Mouse (Mus musculus): ENCODE results near the gene Uhrf1. TPM values are rescaled to one million over a fixed set of nuclear protein-coding genes. Genes with fewer than 3 reads are reported as not detected.

Gene Uhrf1
- polyA plus RNA-seq, 1 experiment from 2014 or later, result 103 TPM

DNA sequence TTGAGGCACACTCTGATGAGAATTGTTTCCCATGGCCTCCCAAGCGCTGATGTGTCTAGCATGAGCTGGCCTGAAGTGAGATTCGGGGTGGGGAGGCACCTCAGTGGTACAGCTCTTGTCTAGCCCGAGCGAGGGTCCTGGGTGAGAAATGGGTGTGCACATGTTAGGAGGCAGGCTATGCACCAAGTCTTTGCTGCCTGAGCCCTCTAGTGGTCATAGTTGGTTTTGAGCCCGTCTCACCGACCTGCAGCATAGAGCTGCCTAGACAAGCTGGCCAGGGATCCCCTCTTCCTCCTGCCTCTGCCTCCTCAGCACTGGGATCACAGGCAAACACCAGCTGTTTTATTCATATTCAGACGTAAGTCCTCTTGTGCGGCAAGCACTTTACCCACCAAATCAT, 39.1 kb upstream of the Uhrf1 start:
- H3K4me2 ChIP-seq, result no peak overlapping the region
- H3K4me1 ChIP-seq, result peaks cover 22% of the 10 kb centered on the region
- no peak overlapping the region for H3K27ac ChIP-seq
- no peak overlapping the region for H3K9ac ChIP-seq
- ATAC-seq (ENCODE audit: insufficient read depth, low FRiP score, low read depth), result peak; percentile 63; the same call in 1 of the 2 replicates
- no peak overlapping the region for H3K4me3 ChIP-seq (replicated peaks)
- no peaks in the 10 kb centered on the region for H3K9me3 ChIP-seq
- peaks cover 20% of the 10 kb centered on the region for H3K36me3 ChIP-seq
- H3K27me3 ChIP-seq (replicated peaks), result no peaks in the 10 kb centered on the region
- 16% methylated on average over 8 of the region's 8 CpGs for WGBS

DNA sequence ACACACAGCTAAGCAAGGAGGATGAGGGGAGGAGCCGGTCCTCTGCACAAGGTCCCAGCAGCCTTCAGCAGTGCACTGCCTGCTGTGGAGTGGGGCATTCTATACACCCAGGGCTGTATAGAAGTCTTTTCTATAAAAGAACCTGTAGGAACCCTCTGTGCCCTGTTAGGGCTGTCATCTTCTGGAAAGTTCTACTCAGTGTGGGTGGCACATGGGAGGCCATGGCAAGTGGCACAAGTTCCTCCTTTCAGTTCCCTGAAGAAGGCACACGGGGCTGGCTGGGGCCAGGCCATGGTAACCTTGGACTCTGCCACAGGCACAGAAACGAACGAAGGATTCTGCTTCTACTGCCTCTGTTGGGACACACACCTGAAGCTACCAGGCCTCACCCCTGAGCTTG, 38.1 kb upstream of the Uhrf1 start:
- no peak overlapping the region for H3K27ac ChIP-seq
- ATAC-seq (ENCODE audit: insufficient read depth, low FRiP score, low read depth), result no peak
- peaks cover 18% of the 10 kb centered on the region for H3K36me3 ChIP-seq
- no peaks in the 10 kb centered on the region for H3K9me3 ChIP-seq
- H3K4me1 ChIP-seq, result peaks cover 19% of the 10 kb centered on the region; the same call in 1 of the 2 replicates
- H3K4me3 ChIP-seq (replicated peaks), result no peak overlapping the region
- 90% methylated on average over 4 of the region's 4 CpGs for WGBS
- H3K27me3 ChIP-seq (replicated peaks), result no peaks in the 10 kb centered on the region
- no peak overlapping the region for H3K4me2 ChIP-seq
- no peak overlapping the region for H3K9ac ChIP-seq

DNA sequence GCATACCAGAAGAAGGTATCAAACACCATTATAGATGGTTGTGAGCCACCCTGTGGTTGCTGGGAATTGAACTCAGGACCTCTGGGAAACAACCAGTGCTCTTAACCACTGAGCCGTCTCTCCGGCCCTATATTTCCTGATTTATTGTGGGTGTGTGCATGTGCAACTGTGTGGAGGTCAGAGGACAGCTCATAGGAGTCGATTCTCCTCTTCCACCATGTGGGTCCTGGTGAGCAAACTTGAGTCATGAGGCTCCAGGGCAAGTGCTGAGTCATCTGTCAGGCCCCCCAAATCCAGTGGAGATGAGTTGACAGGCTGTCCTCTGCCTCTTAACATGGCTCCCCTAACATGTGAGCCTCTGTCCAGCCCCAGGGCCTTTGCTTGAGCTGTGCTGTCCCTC, 37.3 kb upstream of the Uhrf1 start:
- peaks cover 18% of the 10 kb centered on the region; the same call in 1 of the 2 replicates for H3K4me1 ChIP-seq
- 77% methylated on average over 3 of the region's 3 CpGs for WGBS
- H3K4me3 ChIP-seq (replicated peaks), result no peak overlapping the region
- no peaks in the 10 kb centered on the region for H3K9me3 ChIP-seq
- ATAC-seq (ENCODE audit: insufficient read depth, low FRiP score, low read depth), result no peak
- no peak overlapping the region for H3K27ac ChIP-seq
- H3K36me3 ChIP-seq, result peaks cover 18% of the 10 kb centered on the region
- no peak overlapping the region for H3K4me2 ChIP-seq
- H3K27me3 ChIP-seq (replicated peaks), result no peaks in the 10 kb centered on the region
- no peak overlapping the region for H3K9ac ChIP-seq

DNA sequence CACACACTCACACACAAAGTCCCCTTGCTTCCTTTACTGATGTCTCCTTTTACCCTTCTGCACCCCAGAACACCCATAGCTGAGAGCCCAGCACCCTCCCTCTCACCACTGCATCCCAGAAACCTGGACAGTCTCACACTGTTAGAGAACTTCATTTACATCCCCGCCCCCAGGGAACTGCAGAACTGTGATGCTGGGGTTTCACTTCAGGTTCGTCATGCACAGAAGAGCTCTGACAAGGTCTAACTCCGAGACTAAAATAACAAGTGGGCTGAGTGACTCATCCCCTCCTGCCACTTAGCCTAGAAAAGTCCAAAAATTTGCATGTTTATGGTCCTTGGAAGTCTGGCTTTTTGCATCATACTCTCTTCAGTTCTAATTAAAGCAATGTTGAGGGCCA, 36.9 kb upstream of the Uhrf1 start:
- Histone ChIP-seq H3K27me3 (replicated peaks) (no peaks in the 10 kb centered on the region), H3K36me3 (peaks cover 22% of the 10 kb centered on the region), H3K4me3 (replicated peaks) (no peak overlapping the region), H3K9me3 (no peaks in the 10 kb centered on the region), H3K4me1 (peaks cover 15% of the 10 kb centered on the region; the same call in 1 of the 2 replicates), H3K9ac (no peak overlapping the region), H3K27ac (no peak overlapping the region), H3K4me2 (no peak overlapping the region)
- no peak for ATAC-seq (ENCODE audit: insufficient read depth, low FRiP score, low read depth)
- 53% methylated on average over 3 of the region's 3 CpGs for WGBS

DNA sequence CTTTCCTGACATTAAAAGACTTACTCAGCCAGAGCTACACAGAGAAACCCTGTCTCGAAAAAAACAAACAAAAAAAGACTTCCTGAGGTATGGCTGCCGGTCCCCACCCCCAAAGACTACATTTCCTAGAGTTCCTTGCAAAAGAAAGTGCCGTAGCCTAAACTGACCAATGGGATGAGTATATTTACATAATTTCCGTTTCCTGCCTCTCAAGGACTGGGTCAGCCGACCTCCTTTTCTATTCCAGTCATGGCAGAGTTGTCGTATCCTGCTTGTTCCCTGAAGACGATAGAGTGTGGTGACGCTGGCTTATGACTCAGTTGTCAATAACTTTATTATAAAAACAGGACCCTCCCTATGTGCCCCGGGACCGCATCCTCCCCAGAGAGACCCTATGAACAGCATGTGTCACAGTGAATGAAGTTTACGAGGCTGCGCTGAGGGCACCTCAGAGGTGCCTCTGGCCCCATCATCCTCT, 33.9 kb upstream of the Uhrf1 start:
- 22% methylated on average over 12 of the region's 12 CpGs for WGBS
- Histone ChIP-seq H3K27me3 (replicated peaks) (no peaks in the 10 kb centered on the region), H3K9ac (no peak overlapping the region), H3K4me3 (replicated peaks) (peak overlapping the region; percentile 42), H3K27ac (peak overlapping the region; percentile 86), H3K4me1 (peaks cover 24% of the 10 kb centered on the region; the same call in 1 of the 2 replicates), H3K9me3 (no peaks in the 10 kb centered on the region), H3K4me2 (peak overlapping the region; percentile 73), H3K36me3 (peaks cover 21% of the 10 kb centered on the region)
- ATAC-seq (ENCODE audit: insufficient read depth, low FRiP score, low read depth), result peak; percentile 82

DNA sequence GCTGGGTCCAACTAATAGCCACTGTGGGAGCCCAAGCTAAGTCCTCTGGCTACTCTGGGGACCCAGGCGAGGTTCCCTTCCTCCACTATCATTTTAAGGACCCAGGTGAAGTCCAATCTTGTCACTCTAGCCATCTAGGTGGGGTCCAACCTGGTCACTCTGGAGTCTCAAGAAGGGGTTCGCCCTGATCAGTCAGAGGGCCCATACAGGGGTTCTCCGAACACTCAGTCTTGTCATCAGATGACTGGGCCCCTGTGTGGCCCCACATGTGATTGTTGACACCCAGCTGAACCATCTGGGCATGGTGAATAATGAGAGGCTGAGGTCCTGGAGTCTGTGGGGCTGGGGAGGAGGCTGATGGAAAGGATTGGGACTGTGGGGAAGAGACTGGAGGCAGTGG, 33.4 kb upstream of the Uhrf1 start:
- Histone ChIP-seq H3K4me1 (peaks cover 24% of the 10 kb centered on the region; the same call in 1 of the 2 replicates), H3K9me3 (no peaks in the 10 kb centered on the region), H3K4me3 (replicated peaks) (peak overlapping the region; percentile 42; the same call in 1 of the 2 replicates), H3K36me3 (peaks cover 21% of the 10 kb centered on the region), H3K4me2 (peak overlapping the region; percentile 73), H3K9ac (no peak overlapping the region), H3K27ac (peak overlapping the region; percentile 86; the same call in 1 of the 2 replicates), H3K27me3 (replicated peaks) (no peaks in the 10 kb centered on the region)
- 62% methylated on average over 3 of the region's 3 CpGs for WGBS
- no peak for ATAC-seq (ENCODE audit: insufficient read depth, low FRiP score, low read depth)

DNA sequence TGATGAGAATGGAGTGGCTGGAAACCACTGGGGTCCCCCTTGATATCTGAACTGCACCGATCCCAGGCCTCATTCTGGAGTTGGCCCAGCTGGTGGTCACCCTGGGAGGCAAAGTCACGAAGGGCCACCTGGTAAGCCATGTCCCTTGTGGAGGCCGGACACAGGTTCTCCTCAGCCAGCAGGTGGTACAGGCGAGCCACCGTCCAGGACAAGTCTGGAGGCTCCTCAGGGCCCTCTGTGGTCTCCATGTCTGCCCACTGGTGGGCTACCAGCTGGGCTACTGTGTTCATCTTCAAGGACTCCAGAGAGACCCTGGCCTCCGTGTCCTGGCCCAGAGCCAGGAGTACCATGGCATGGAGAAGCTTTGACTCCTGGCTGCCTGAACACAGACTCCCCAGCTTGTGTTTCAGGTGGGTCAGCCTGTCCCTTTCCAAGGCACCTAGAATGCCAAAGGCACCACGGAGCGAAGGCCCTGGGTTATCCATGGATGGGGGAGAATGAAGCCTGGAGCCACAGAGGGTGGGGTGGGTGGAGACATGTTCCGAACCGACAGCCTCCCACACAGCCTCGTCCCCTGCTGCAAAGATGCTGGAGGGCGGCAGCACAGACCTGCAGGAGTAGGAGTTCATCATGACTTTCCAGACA, 31.4 kb upstream of the Uhrf1 start:
- Histone ChIP-seq H3K4me1 (peaks cover 24% of the 10 kb centered on the region; the same call in 1 of the 2 replicates), H3K27me3 (replicated peaks) (no peaks in the 10 kb centered on the region), H3K9me3 (no peaks in the 10 kb centered on the region), H3K36me3 (peaks cover 17% of the 10 kb centered on the region), H3K4me2 (no peak overlapping the region), H3K27ac (no peak overlapping the region), H3K4me3 (replicated peaks) (no peak overlapping the region), H3K9ac (no peak overlapping the region)
- WGBS, result 81% methylated on average over 12 of the region's 12 CpGs
- ATAC-seq (ENCODE audit: insufficient read depth, low FRiP score, low read depth), result no peak

DNA sequence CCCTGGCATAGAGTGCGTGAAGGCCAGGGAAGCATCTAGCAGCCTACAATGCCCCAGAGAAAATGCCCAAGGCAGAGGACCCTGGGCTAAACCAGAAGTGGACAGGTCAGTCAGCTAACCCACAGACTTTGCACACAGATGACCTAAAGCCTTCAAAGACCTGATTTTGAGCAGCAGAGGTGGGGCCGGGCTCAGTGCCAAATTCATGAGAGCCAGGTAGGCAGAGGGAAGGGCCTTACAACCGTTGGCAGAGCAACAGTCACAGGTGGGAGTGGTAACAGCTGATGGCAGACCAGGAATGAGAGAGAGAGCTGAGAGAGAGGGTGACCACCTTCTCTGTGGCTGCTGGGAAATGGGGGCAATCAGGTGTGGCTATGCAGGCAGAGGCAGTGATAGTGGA, 30.5 kb upstream of the Uhrf1 start:
- Histone ChIP-seq H3K4me3 (replicated peaks) (no peak overlapping the region), H3K4me1 (peaks cover 24% of the 10 kb centered on the region; the same call in 1 of the 2 replicates)
- WGBS, result 65% methylated on average over 3 of the region's 3 CpGs

DNA sequence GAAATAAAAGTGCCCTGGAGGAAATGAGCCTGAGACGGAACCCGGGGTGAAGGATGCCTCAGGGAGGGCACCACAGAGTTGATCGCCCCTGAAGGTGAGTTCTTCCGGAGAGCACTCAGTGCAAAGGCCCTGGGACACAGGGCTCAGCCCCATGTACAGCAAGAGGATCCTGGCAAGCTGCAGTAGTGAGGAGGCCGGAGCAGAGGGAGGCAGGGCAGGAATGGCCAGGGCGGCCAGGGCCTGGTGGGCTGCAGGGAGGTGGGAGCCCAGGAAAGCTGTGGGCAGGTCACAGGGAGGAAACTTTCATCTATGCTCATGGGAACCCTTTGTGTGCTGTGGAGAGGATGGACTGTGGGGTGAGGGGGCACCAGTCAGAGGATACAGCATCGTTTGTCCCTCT, 29.6 kb upstream of the Uhrf1 start:
- H3K4me2 ChIP-seq, result no peak overlapping the region

More for the DNA sequence above, 30.5 kb upstream of the Uhrf1 start:
- Histone ChIP-seq H3K9me3 (no peaks in the 10 kb centered on the region), H3K27me3 (replicated peaks) (no peaks in the 10 kb centered on the region), H3K36me3 (peaks cover 17% of the 10 kb centered on the region), H3K27ac (peak overlapping the region; percentile 35; the same call in 1 of the 2 replicates), H3K9ac (no peak overlapping the region), H3K4me2 (no peak overlapping the region)
- no peak for ATAC-seq (ENCODE audit: insufficient read depth, low FRiP score, low read depth)

DNA sequence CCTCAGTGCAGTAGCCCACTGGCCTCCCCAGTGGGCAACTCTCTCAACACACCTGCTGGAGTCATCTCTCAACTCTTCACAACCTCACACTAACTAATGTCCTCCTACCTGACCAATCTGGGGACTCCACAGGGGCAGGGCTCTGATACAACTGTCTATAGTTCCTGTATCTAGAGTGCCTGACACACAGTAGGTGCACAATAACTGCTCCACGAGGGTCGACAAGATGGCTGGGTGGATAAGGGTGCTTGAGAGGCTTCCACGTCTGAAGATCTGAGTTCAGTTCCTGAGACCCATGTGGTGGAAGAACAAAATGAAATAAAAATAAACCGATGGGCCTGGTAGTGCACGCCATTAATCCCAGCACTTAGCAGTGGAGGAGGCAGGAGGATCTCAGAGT, 29.1 kb upstream of the Uhrf1 start:
- no peak for ATAC-seq (ENCODE audit: insufficient read depth, low FRiP score, low read depth)
- Histone ChIP-seq H3K27ac (no peak overlapping the region), H3K4me3 (replicated peaks) (no peak overlapping the region), H3K4me2 (no peak overlapping the region), H3K9ac (no peak overlapping the region), H3K36me3 (peaks cover 17% of the 10 kb centered on the region), H3K4me1 (peaks cover 22% of the 10 kb centered on the region; the same call in 1 of the 2 replicates), H3K27me3 (replicated peaks) (no peaks in the 10 kb centered on the region), H3K9me3 (no peaks in the 10 kb centered on the region)
- WGBS, result 87% methylated on average over 5 of the region's 5 CpGs

More for the DNA sequence above, 29.6 kb upstream of the Uhrf1 start:
- no peaks in the 10 kb centered on the region for H3K9me3 ChIP-seq
- peaks cover 17% of the 10 kb centered on the region for H3K36me3 ChIP-seq
- peak overlapping the region; percentile 35; the same call in 1 of the 2 replicates for H3K27ac ChIP-seq
- peaks cover 24% of the 10 kb centered on the region; the same call in 1 of the 2 replicates for H3K4me1 ChIP-seq
- 89% methylated on average over 7 of the region's 7 CpGs for WGBS
- no peaks in the 10 kb centered on the region for H3K27me3 ChIP-seq (replicated peaks)
- no peak overlapping the region for H3K9ac ChIP-seq
- H3K4me3 ChIP-seq (replicated peaks), result no peak overlapping the region
- no peak for ATAC-seq (ENCODE audit: insufficient read depth, low FRiP score, low read depth)

DNA sequence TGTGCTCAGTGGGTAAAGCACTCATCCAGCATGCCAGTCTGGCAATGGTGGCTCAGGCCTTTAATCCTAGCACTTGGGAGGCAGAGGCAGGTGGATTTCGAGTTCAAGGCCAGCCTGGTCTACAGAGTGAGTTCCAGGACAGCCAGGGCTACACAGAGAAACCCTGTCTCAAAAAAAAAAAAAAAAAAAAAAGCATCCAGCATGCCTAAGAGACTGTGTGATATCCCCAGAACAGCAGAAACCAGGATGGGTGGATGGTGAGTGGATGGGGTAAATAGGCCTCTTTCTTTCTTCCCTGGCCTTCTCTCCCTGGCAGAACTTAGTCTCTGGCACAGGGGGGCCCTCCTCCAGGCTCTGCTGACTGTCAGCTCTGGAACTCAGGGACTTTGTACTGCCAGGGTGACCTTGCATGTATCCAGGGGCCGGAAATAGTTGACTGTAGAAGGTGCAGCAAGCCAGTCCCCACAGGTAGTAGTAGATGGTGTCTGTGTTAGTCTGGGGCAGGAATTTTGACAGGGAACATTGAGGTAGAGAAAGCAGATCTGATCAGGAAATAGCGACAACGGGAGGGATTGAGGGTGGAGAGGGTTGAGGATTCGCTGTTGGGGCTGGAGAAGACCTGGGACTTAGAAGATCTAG, 27.2 kb upstream of the Uhrf1 start:
- no peaks in the 10 kb centered on the region for H3K9me3 ChIP-seq

More for the DNA sequence above, 27.2 kb upstream of the Uhrf1 start:
- peak overlapping the region; percentile 76 for H3K4me2 ChIP-seq
- H3K4me1 ChIP-seq, result peaks cover 18% of the 10 kb centered on the region; the same call in 1 of the 2 replicates
- peak overlapping the region; percentile 69 for H3K9ac ChIP-seq
- no peaks in the 10 kb centered on the region for H3K27me3 ChIP-seq (replicated peaks)
- 19% methylated on average over 5 of the region's 5 CpGs for WGBS
- peaks cover 14% of the 10 kb centered on the region for H3K36me3 ChIP-seq
- peak overlapping the region; percentile 69 for H3K4me3 ChIP-seq (replicated peaks)
- H3K27ac ChIP-seq, result peak overlapping the region; percentile 89
- peak; percentile 34; the same call in 1 of the 2 replicates for ATAC-seq (ENCODE audit: insufficient read depth, low FRiP score, low read depth)

Data from stomach, embryonic 15.5 days (tissue).